Mouse (Mus musculus): ENCODE measurements around the gene Gm13306. TPM values are rescaled to one million over a fixed set of nuclear protein-coding genes. Genes with fewer than 3 reads are reported as not detected.
"Not testable (repeated sequence)": the region's sequence is repeated elsewhere in the genome, so short reads cannot be mapped to it uniquely, and the experiment has no call there.

Gene Gm13306
- not detected in 2 replicates for polyA plus RNA-seq (2012; ENCODE audit: insufficient read depth, insufficient read length, missing spikeins)

DNA sequence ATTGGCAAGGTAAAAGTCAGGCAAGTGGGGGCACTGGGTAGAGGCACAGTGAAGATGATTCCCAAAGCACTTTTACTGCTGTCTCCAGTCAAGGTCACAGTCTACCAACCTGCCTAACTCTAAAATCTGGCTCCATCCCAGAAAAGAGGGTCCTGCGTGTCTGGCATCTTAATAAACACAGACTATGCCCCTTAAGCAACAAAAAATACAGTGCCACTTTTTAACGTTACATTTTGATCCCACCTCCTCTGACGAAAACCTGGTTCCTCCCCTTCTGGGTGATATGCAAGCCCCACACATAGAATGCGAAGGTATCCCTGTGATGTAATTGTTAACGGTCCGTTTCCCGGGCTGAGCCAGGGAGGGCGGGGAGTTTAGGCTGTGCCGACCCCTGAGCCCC is at the start of gene Gm13306:
Gene Gm13306 (plus strand): TSS at position 301 of the 400 bp plus-strand sequence.
- H3K4me3 ChIP-seq (ENCODE audit: insufficient read depth, low read length); H3K27ac ChIP-seq (ENCODE audit: insufficient read depth, low read depth, low read length); H3K4me1 ChIP-seq (ENCODE audit: control insufficient read depth, insufficient read depth, low read length): not testable (repeated sequence)

DNA sequence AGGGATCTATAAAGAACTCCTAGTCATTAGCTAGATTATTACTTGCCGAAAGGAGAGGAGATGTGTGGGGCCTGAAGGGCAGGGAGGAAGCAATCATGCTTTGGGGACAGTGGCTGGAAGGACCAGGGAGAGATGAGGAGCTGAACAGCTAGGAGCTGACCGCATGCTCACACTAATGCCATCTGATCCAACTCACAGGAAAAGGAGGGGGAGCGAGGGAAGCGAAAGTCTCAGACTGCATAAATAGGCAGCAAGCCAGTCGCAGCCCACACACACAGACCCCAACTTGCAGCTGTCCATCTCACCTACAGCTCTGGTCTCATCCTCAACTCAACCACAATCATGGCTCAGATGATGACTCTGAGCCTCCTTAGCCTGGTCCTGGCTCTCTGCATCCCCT is 38.7 kb upstream of the Gm13306 start, which contains the start of gene Gm13304:
Gene Gm13304 (plus strand): TSS at position 301 of the 400 bp plus-strand sequence.
- not testable (repeated sequence) for H3K4me1 ChIP-seq (ENCODE audit: control insufficient read depth, insufficient read depth, low read length); H3K27ac ChIP-seq (ENCODE audit: insufficient read depth, low read depth, low read length); H3K4me3 ChIP-seq (ENCODE audit: insufficient read depth, low read length)

DNA sequence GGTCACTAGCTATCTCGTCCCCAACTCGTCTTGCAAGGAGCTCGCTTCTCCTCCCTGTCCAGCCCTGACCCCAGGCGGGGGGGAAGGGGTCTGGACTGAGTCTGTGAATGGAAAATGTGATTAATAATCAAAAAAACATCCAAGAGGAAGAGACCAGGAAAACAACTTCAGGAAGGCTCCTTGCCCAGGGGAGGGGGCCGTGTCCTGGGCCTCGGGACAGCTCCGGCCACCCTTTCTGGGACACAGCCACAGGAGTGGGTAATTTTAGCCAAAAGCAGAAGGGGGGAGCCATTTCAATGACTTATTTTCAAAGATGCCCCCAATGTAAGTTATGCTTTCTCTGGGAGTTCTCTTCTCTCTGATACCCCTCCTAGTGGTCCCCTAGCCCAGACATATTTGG is 15.3 kb downstream of the Gm13306 start, which contains the start of gene Gm13305:
Gene Gm13305 (minus strand): TSS at position 101 of the 400 bp plus-strand sequence.
- not testable (repeated sequence) for H3K4me3 ChIP-seq (ENCODE audit: insufficient read depth, low read length); H3K4me1 ChIP-seq (ENCODE audit: control insufficient read depth, insufficient read depth, low read length); H3K27ac ChIP-seq (ENCODE audit: insufficient read depth, low read depth, low read length)

DNA sequence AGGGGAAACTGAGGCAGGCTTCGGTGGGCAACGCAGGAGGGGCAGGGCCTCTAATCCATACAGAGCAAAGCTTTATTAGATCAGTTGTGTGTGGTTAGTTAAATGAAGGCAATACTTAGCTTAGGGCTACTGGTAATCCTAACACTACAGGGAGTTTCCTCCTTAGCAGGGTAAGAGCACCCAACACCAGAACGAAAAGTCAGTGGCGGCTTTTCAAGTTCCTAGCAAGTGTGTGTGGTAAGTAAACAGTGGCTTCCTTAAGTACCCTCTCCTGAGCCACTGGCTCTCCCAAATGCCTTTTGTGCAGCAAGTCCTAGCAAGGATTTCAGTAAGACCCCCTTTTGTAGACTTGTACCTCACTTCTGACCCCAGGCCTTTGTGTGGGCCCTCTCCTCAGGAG is 25.0 kb downstream of the Gm13306 start:
- not testable (repeated sequence) for H3K27ac ChIP-seq (ENCODE audit: insufficient read depth, low read depth, low read length); H3K4me1 ChIP-seq (ENCODE audit: control insufficient read depth, insufficient read depth, low read length)

DNA sequence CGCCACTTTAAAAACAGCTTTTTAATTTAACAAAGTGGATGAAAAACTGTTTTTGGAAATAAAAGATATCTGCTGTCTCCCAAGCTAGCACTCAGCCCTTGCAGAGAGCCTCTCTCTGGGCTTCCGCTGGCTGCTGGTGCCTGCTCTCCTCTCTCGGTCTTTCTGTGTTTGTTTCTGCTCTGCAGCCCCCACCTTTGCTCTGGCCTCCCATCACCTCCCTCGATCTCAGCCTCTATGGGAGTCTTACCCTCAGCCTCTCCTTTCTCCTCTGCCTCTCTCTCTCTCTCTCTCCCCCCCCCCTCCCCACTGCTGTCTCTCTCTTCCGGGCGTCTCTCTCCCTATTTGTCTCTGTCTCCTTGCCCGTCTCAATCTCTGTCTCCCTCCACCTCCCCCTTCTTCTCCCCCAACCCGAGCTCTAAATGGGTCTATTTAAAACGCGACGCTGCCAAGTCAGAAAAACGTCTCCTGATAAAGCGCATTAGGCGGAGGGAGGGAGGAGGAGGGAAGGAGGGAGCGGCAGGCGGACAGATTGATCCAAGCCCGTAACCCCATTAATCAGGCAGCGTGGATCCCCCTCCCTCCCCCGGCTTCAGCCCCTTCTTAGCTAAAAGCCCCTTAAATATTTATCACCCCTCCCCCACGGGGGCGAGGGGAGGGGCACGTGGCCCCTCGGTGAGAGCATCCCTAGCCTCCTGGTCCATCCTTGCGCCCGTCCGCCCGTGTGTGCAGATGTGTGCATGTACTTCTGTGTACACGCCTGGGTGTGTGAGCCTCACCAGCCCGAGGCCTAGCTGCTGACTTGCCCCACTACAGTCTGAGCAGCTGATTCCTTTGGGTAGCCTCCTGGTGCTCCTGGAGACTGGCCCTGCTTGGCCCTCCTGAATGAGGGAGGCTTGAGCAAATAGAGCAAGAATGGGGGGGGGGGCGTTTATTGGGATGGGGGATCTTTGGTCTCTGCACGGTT is 30.3 kb downstream of the Gm13306 start:
- H3K4me3 ChIP-seq (ENCODE audit: insufficient read depth, low read length); H3K27ac ChIP-seq (ENCODE audit: insufficient read depth, low read depth, low read length); H3K4me1 ChIP-seq (ENCODE audit: control insufficient read depth, insufficient read depth, low read length): not testable (repeated sequence)

More for the DNA sequence above, 25.0 kb downstream of the Gm13306 start:
- not testable (repeated sequence) for H3K4me3 ChIP-seq (ENCODE audit: insufficient read depth, low read length)

DNA sequence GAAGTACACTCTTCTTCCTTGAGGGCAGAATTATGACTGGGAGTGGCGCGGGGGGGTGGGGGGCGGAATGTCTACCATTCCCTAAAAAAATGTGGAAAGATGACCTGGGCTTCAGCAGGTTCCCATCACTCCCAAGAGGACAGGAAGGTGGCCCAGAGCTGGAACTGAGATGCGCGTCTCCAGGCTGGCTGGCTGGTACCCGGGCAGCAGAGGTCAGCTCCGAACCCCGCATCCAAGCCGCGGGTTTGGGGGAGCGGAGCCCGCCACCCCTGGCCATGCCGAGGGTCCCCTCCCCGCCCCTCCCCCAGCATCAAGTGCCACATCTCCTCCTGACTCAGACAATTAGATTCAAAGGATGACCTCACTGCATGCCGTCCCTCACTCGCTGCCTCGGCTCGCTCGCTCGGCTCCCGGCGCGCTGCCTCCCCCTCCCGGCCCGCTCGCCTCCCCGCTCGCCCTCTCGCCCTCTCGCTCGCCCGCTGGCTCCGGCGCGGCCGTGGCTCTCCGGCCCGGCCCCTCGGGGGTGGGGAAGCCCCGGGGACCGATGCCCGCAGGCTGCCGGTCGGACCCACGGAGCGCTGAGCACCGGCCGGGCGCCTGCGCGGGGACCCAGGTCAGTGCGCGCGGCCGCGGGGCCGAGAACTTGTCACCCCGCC is 31.2 kb downstream of the Gm13306 start:
- not testable (repeated sequence) for H3K27ac ChIP-seq (ENCODE audit: insufficient read depth, low read depth, low read length); H3K4me1 ChIP-seq (ENCODE audit: control insufficient read depth, insufficient read depth, low read length); H3K4me3 ChIP-seq (ENCODE audit: insufficient read depth, low read length)

DNA sequence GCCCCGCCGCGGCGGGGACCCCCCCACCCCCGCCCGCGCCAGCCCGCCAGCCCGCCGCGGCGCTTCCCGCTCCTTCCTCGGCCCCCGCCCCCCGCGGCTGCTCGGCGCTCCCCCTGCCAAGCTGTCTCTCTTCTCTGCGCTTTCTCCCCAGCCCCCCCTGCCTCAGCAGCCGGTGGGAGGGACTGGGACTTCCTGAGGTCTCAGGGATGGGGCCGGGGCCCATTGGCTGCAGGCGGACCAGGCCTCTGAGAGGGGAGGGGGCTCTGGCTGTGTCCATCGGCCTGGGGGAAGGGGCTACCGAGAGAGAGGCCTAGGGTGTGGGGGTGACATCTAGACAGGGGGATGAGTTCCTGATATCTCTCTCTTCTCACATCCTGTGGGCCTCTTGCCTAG is 31.7 kb downstream of the Gm13306 start:
- H3K27ac ChIP-seq (ENCODE audit: insufficient read depth, low read depth, low read length); H3K4me1 ChIP-seq (ENCODE audit: control insufficient read depth, insufficient read depth, low read length); H3K4me3 ChIP-seq (ENCODE audit: insufficient read depth, low read length): not testable (repeated sequence)

Other genes starting within 250 kb of the Gm13306 start
- gene Gm21541, start 249.8 kb upstream of the Gm13306 start, polyA plus RNA-seq (2012; ENCODE audit: insufficient read depth, insufficient read length, missing spikeins): not detected in 2 replicates
- gene Gm20878, start 211.9 kb upstream of the Gm13306 start, polyA plus RNA-seq (2012; ENCODE audit: insufficient read depth, insufficient read length, missing spikeins): 2.0 and 2.8 TPM in 2 replicates
- not detected in 2 replicates for gene Fam205a4, start 187.4 kb upstream of the Gm13306 start, polyA plus RNA-seq (2012; ENCODE audit: insufficient read depth, insufficient read length, missing spikeins)
- gene Gm21093, start 118.7 kb upstream of the Gm13306 start, polyA plus RNA-seq (2012; ENCODE audit: insufficient read depth, insufficient read length, missing spikeins): not detected in 2 replicates
- gene Gm3893, start 62.2 kb upstream of the Gm13306 start, polyA plus RNA-seq (2012; ENCODE audit: insufficient read depth, insufficient read length, missing spikeins): not detected in 2 replicates
- gene Gm13304, start 38.6 kb upstream of the Gm13306 start, polyA plus RNA-seq (2012; ENCODE audit: insufficient read depth, insufficient read length, missing spikeins): not detected in 2 replicates
- gene Gm13305, start 15.2 kb downstream of the Gm13306 start, polyA plus RNA-seq (2012; ENCODE audit: insufficient read depth, insufficient read length, missing spikeins): not detected in 2 replicates
- not detected in 2 replicates for gene Gm10600, start 87.2 kb downstream of the Gm13306 start, polyA plus RNA-seq (2012; ENCODE audit: insufficient read depth, insufficient read length, missing spikeins)
- gene Ccl21b, start 102.3 kb downstream of the Gm13306 start, polyA plus RNA-seq (2012; ENCODE audit: insufficient read depth, insufficient read length, missing spikeins): not detected in 2 replicates
- gene Gm21953, start 140.8 kb downstream of the Gm13306 start, polyA plus RNA-seq (2012; ENCODE audit: insufficient read depth, insufficient read length, missing spikeins): not detected in 2 replicates
- not detected in 2 replicates for gene Fam205a3, start 164.9 kb downstream of the Gm13306 start, polyA plus RNA-seq (2012; ENCODE audit: insufficient read depth, insufficient read length, missing spikeins)